Mouse (Mus musculus) stomach, postnatal 0 days (tissue): ENCODE measurements at regions not wholly inside any gene's neighbourhood (a gene's known extent, or its start where the extent isn't known, plus 50 kb on each side); places are given as distances from the start of the nearest gene placed in this dataset.

Source experiments
- CTCF ChIP-seq: IDR thresholded peaks from 2 replicates; pipeline ENCODE4 v1.5.1; 2016; ENCODE audit warnings: antibody characterized with exemption, low read depth, mild to moderate bottlenecking, moderate library complexity
- EP300 ChIP-seq: optimal IDR thresholded peaks from 2 replicates; pipeline ENCODE3; 2016; ENCODE audit warnings: antibody characterized with exemption

GRCm38 (mm10) chr8:12127801-12128490 is 150.7 kb upstream of the A230072I06Rik start:
- no peak for TF ChIP-seq CTCF
- no peak for TF ChIP-seq EP300
